Mouse (Mus musculus) inflammation-experienced regulatory T-cells, adult 6 months (primary cell): ENCODE results near the gene Apoe. TPM values are rescaled to one million over a fixed set of nuclear protein-coding genes. Genes with fewer than 3 reads are reported as not detected.

Experiments used
- ATAC-seq: one replicate; pipeline ENCODE4 v1.8.0; 2017
- polyA plus RNA-seq, 3 experiments: library from polyadenylated mRNA; unstranded; fragments of 100-300 nt; shearing (Covaris generic); gene quantifications; one replicate each; pipeline ENCODE4 v1.2.1; 2017

Apoe gene
- polyA plus RNA-seq, 3 experiments from 2014 or later: 8.7 to 11.9 (median 10.6) TPM

DNA sequence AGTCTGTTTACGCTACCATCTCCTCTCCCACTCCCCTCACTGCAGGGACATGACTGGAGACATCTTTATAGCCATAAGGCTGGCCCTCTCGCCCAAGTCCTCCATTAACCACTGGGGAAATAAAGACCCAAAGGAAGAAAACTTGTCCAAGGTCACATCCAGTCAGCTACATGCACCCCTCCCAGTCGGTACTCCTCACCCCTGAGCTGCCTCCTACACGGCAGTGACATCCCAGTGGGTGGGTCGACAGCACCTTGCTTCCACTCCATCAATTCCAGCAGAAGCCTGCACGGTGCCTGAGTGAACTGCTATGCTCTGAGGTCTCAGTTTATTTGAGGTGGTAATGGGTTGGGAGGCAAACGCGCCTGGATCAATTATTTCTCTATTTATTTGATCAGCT lies 35.0 kb downstream of the Apoe start:
- no peak for ATAC-seq

DNA sequence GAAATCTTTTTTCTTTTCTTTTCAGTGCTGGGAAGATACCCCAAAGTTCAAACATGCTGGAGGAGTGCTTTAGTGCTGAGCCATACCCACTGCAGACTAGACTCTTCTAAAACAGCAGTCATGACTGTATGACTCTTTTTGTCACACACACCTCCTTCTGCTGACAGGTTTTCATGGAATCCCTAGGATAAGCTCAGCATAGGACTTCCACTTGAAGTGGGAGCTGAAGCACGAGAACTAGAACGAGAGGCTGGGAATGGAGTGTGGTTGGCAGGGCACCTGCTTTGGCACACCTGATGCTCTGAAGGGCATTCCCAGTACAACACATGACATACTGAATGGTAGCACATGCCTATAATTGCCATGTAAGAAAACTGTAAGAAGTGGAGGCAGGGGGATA lies 46.4 kb downstream of the Apoe start:
- no peak for ATAC-seq

DNA sequence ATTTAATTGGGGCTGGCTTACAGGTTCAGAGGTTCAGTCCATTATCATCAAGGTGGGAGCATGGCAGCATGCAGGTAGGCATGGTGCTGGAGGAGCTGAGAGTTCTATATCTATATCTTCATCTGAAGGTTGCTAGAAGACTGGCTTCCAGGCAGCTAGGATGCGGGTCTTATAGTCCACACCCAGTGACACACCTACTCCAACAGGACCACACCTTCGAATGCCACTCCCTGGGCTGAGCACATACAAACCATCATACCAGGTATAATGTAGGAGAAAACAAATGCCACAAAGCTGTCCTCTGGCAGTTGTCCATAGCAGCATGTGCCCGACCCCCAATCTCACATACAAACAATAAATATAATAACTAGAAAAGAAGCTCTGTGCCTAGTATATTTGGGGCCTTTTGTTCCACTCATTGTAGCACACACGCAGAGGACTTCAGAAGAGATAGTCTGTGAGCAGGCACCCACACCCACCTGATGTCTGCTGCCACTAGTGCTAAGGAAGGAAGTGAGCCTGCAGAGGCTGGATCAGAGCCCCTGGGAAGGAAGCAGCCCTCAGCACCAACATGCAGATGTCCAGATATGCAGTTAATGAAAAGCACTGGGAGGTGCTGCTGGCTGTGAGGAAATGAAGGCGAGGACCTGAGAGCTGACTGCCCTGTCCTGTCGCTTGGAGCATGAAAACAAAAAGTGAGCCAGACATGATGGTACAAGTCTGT lies 47.8 kb downstream of the Apoe start:
- ATAC-seq: no peak

Other genes with a start within 250 kb of the Apoe start
- gene Mark4, start 240.4 kb downstream of the Apoe start, polyA plus RNA-seq: 1 to 10 TPM in 1 of 3 experiments, under 1 TPM in 2; 0.87 to 1.3 (median 0.89) TPM
- not detected for gene Exoc3l2, start 235.9 kb downstream of the Apoe start, polyA plus RNA-seq
- gene Bloc1s3, start 190.8 kb downstream of the Apoe start, polyA plus RNA-seq: under 1 TPM; 0.63 to 0.99 (median 0.65) TPM
- 10 to 100 TPM; 24.6 to 47.8 (median 43.3) TPM for gene Trappc6a, start 190.8 kb downstream of the Apoe start, polyA plus RNA-seq
- not detected for gene Nkpd1, start 181.3 kb downstream of the Apoe start, polyA plus RNA-seq
- 1 to 10 TPM; 2.5 to 5.3 (median 2.8) TPM for gene Ppp1r37, start 136.1 kb downstream of the Apoe start, polyA plus RNA-seq
- gene Zfp296, start 121.9 kb downstream of the Apoe start, polyA plus RNA-seq: 1 to 10 TPM in 2 of 3 experiments, under 1 TPM in 1; 0.87 to 2.3 (median 2.0) TPM
- 100 to 1,000 TPM in 1 of 3 experiments, 10 to 100 TPM in 2; 77.6 to 107 (median 89.0) TPM for gene Gemin7, start 121.6 kb downstream of the Apoe start, polyA plus RNA-seq
- gene Clasrp, start 94.7 kb downstream of the Apoe start, polyA plus RNA-seq: 10 to 100 TPM in 1 of 3 experiments, 1 to 10 TPM in 2; 8.1 to 10.8 (median 9.8) TPM
- gene Relb, start 69.8 kb downstream of the Apoe start, polyA plus RNA-seq: 10 to 100 TPM; 11.2 to 18.9 (median 17.4) TPM
- gene Clptm1, start 34.2 kb downstream of the Apoe start, polyA plus RNA-seq: 10 to 100 TPM; 21.4 to 44.1 (median 27.2) TPM
- not detected for gene Apoc2, start 21.2 kb downstream of the Apoe start, polyA plus RNA-seq
- gene Gm44805, start 17.8 kb downstream of the Apoe start, polyA plus RNA-seq: not detected
- 1 to 10 TPM in 2 of 3 experiments, not detected in 1; 1.0 to 1.4 TPM for gene Apoc4, start 17.7 kb downstream of the Apoe start, polyA plus RNA-seq
- gene Apoc1, start 6.5 kb downstream of the Apoe start, polyA plus RNA-seq: 1 to 10 TPM in 1 of 3 experiments, not detected in 2; 1.2 TPM
- 10 to 100 TPM in 1 of 3 experiments, 1 to 10 TPM in 2; 7.3 to 10.5 (median 8.0) TPM for gene Tomm40, start 16.2 kb upstream of the Apoe start, polyA plus RNA-seq
- 1 to 10 TPM in 1 of 3 experiments, under 1 TPM in 1, not detected in 1; 0.13 to 1.0 TPM for gene Nectin2, start 51.3 kb upstream of the Apoe start, polyA plus RNA-seq
- 1 to 10 TPM; 1.1 to 2.3 (median 1.2) TPM for gene Bcam, start 71.8 kb upstream of the Apoe start, polyA plus RNA-seq
- under 1 TPM in 1 of 3 experiments, not detected in 2; 0.68 TPM for gene Cblc, start 97.6 kb upstream of the Apoe start, polyA plus RNA-seq
- 10 to 100 TPM; 13.6 to 19.9 (median 18.5) TPM for gene Bcl3, start 123.6 kb upstream of the Apoe start, polyA plus RNA-seq
- gene Gm19345, start 152.8 kb upstream of the Apoe start, polyA plus RNA-seq: not detected
- under 1 TPM in 2 of 3 experiments, not detected in 1; 0.55 to 0.59 TPM for gene Ceacam16, start 162.1 kb upstream of the Apoe start, polyA plus RNA-seq
- not detected for gene Ceacam19, start 188.8 kb upstream of the Apoe start, polyA plus RNA-seq
- 10 to 100 TPM; 14.2 to 23.8 (median 19.6) TPM for gene Pvr, start 222.0 kb upstream of the Apoe start, polyA plus RNA-seq